Mouse (Mus musculus) right cerebral cortex, postnatal 25 days (tissue): ENCODE measurements around the gene Spint1.
A peak's percentile ranks its signal among the peaks of the same experiment; 100 is the strongest.

Experiments
- DNase-seq: peaks from one replicate; pipeline ENCODE4 v3.0.0; 2022

Spint1 gene

DNA sequence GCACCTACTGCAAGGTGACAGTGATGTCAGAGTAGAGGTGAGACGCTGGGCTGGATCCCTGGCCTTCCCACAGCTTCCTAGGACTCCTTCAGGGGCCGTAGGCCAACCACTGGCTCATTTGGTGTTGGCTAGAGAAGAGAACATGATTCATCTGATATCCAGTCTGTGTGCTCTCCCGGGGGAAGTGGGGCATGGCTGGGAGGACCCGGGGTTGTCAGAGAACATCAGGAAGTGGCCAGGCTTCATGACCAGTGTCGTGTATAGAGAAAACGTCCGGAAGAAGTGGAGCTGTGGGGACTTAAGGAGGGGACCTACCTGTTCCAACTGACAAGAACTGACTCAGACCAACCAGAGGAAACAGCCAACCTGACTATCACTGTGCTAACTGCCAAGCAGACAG lies 8.1 kb downstream of the Spint1 start:
- no peak for DNase-seq

DNA sequence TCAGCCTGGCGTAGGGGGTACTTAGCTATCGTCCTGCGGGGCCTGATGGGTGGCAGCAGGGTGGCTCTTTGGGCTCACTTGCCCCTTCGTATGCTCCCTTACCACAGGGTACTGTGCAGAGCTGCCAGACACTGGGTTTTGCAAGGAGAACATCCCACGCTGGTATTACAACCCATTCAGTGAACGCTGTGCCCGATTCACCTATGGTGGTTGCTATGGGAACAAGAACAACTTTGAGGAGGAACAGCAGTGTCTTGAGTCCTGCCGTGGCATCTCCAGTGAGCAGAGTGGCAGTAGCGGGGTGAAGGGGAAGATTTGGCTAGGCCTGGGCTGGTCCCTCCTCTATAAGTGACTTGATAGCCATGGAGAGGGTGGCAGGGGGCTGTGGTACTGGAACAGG lies 10.7 kb downstream of the Spint1 start:
- no peak for DNase-seq

DNA sequence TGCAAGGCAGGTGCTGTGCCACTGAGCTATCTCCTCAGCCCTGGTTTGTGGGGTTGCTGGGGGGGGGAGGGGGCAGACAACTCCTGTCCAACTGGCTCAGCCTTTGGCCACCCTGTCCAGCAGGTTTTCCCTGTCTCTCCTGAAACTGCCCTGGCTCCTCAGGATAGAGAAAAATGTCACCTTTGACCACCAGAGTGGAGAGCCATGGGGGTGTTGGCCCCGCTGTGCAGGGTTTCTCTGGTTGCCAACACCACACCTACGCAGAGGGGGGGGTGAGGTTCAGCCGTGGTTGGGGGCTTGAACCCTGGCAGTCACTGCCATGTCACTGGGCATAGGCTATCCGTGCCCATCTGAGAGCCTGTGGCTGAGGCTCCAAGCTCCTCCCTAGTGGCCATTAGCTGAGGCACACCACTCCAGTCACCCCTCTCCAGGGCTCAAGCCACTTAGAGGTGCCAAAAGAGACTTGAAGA lies 12.5 kb downstream of the Spint1 start:
- DNase-seq, result no peak

DNA sequence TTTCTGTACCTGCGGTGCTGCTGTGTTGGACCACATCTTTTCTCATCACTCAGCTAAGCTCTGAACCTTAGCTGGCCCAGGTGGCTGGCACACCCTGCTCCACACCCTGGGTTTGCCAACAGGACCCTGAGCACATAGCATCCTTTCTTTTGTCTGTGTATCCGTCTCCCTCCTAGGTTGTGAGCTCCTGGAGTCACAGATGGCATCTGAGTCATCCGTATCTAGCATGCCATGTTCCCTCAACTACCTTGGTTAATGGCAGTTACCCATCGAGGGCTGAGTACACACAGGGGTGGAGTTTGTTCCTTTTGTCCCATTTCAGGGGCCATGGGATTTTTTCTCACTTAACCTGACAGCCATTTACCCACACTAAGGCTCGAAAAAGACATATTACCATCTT lies 13.2 kb downstream of the Spint1 start:
- DNase-seq, result no peak

DNA sequence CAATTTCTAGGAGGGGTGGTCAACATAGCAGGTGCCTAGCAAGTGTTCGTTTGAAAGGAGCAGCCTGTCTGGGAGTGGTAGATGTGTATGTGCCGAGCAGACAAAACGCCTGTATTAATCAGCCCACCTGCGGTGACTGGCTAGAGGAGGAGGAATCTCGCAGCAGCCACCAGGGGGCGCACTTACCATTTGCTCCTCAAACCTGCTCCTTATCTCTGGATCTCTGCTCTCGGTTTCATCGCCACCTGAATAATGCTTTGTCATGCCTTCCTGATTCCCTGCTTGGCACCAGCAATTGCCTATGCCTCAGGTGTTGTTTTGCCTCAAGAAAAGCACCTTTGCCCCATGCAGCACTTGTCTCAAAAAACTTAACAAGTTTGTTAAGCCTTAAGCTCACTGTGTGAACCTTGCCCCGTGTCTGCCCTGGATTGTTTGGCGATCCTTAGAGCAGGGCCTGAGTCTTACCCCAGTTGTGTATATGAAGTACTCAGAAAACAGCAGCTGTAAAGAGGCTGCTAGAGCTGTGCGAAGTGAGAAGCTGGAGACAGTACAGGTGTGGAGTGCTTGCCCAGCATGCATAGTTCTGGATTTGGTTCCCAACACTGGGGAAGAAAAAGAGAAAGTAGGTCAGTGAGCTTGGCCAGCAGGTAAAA lies 13.8 kb downstream of the Spint1 start:
- peak; percentile 59 for DNase-seq

DNA sequence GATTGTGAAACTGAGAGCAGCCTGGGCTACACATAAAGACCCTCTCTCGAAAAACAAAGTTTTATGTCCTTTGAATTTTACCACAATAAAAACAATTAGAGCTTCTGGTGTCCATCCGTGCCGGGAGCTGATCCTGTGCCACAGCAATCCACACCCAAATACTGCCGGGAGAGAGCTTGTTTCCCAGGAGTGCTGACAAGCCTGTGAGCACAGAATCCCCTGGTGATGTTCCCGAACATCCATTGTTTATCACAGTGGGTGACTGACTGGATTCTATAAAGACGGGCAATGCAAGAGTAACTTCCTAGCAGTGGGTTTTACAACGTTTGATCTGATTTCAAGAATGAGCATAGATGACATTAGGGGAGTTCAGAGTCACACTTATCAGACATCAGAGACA lies 17.8 kb downstream of the Spint1 start:
- no peak for DNase-seq

DNA sequence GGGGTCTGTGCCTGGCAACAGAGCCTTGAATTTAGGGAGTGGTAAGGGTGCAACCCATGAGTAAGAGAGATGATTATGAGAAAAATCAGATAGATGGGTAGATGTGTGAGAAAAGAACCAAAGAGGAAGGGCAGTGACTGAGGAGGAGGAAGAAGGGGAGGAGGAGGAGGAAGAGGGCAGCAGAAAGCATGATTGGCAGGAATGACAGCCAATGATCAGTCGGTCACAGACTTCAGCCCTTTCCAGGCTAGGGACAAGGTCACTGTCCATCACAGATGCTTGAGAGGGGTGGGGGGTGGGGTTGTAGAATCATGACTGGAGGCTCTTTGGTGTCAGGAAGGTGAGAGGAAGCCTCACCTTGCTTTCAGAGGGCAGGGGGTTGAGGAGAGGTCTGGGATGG lies 23.4 kb downstream of the Spint1 start:
- no peak for DNase-seq

DNA sequence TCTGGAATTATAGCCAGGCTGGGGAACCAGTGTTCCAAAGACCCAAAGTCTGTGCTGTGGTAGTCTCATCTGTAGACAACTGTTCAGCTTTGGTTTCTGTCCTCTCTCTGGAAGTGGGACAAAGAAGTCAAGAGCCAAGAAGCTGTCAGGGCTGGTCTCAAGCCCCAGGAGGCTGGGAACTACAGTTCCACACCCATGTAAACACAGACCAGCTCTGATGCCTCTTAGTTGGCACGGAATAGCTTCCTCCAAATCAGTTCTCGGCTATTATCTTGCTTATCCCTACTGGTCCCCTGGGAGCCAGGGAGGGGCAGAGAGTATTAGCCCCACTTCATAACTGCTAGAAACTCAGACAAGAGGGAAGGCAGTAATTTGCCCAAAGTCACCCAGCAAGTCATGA lies 24.2 kb downstream of the Spint1 start:
- DNase-seq, result no peak

DNA sequence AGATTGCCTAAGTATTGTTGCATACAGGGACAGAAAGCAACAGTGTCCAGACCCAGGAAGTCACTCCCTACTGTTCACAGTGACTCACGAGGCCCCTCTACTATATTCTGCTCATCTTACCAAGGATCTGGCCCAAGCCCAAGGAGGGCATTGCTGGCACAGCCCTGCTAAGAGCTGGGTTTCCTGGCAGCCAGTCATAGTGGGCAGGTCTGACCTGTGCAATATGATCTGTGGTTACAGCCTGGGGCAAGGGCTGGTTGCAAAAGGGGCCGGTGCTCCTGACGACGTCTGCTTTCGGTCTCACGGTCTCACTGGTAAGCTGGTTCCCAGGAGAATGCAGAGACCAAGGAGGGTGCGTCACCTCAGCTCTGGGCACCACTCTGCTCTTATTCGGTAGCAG lies 25.8 kb downstream of the Spint1 start:
- DNase-seq, result no peak

DNA sequence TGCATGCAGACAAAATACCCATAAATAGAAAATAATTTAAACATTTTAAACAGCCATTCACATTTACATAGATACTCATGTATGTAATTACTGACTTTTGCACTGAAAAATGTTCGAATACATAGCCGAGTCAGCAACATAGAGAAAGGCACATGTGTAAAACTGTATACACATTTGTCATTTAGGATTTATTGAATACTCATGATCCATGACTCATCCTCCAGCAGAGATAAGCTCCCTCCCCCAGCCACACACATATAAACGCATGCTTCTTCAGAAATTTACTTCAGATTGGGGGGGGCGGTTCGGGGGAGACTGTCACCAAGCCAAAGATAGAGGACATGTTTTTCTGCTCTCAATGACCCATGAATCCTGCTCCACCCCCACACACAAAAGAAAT lies 26.7 kb downstream of the Spint1 start:
- DNase-seq, result no peak

DNA sequence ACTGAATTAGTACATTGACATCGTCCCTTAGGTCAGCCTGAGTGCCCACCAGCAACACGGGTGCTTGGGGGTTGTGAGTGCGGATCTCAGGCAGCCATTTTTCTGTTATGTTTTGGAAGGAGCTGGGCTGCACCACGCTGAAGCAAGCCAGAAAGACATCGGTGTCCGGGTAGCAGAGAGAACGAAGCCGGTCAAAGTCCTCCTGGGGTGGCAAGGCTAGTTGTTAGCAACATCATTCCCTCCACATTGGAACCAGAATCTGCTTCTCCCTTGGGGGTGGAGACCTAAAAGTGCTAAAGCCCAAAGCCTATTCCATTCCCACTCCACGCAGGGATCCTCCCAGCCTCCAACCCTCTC lies 33.1 kb downstream of the Spint1 start:
- no peak for DNase-seq

DNA sequence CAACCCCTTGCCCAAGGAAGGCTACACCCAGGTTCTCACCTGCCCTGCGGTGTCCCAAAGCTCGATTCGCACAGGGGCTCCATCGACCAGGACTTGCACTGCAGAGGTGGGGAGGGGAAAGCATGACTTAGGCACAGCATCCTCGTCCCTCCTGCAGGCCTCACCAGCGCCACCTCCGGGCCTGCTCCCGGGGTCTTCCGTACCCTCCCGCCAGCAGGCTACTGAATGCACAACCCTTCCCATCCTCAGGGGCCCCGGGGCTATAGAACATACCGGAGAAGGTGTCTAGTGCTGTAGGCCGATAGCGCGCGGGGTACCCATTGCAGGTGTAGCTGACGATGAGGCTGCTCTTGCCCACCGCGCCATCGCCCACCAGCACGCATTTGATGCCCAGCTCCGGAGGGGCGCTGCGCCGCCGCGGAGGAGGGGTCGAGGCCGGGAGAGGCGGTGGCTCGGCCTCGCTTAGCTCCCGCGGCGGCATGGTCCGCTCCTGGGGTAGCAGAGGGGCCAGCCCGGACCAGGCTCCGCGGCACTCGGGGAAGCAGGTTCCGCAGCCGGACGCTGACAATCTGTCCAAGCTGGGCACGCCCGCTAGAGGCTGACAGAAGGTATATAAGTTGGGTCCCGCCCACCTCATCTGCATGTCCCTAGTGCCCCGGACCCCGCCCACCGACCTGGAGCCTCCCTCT lies 33.6 kb downstream of the Spint1 start, which contains the start of gene Rhov:
Gene Rhov (minus strand): TSS at position 630 of the 689 bp plus-strand sequence.
- peak; percentile 67 for DNase-seq

DNA sequence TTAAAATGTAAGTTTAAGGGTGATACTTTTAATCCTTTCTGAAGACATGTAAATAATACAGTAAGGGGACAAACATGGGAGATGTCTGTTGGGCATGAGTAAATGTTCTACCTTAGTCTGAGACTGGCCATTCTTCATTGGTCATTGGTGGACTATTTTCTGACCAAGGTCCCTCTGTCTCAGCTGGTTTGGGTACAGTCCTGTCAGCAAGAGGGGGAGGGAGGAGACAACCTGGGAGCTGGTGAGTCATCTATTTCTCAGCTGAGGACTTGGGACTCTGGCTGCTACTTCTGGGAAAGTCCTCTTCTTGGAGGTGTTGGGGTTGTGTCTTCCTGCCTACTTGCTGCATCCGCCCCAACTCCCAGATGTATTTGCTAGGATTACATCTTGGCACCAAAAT lies 37.0 kb downstream of the Spint1 start:
- DNase-seq, result no peak

DNA sequence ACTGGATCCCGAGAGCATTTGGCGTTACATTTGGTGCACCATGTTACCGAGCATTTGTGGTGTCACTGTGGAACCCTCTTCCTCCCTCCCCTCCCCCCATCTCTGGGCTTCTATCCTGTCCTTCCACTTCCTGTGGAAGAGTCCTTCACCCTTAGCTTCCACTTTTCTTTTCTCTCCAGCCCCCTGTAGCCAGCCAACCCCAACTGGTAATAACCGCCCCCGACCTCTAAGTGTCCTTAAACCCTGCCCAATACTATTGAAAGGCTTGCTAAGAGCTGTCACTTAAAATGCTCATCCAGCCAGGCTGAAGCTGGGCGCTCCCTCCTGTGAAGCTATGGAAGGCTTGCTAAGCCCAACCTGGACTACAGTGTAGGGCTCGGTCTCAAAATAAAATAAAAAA lies 39.8 kb downstream of the Spint1 start:
- no peak for DNase-seq

DNA sequence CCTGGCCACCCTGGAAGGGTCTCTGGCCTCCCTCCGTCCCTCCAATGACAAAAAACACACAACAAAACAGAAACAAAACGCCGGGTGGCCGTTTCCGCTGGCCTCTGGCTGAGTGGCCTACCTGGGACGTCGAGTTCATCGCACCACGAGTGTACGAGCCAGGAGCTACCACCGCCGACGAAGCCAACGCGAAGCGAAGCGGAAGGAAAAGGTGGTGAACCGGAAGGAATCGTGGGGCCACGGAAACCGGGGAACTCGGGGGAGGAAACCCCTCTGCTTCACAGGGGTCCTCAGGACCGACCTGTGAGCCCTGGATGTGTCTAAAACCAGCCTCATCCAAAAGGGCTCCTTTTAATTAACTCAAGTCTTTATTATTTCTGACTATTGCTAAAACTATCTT lies 40.6 kb downstream of the Spint1 start:
- DNase-seq, result no peak

DNA sequence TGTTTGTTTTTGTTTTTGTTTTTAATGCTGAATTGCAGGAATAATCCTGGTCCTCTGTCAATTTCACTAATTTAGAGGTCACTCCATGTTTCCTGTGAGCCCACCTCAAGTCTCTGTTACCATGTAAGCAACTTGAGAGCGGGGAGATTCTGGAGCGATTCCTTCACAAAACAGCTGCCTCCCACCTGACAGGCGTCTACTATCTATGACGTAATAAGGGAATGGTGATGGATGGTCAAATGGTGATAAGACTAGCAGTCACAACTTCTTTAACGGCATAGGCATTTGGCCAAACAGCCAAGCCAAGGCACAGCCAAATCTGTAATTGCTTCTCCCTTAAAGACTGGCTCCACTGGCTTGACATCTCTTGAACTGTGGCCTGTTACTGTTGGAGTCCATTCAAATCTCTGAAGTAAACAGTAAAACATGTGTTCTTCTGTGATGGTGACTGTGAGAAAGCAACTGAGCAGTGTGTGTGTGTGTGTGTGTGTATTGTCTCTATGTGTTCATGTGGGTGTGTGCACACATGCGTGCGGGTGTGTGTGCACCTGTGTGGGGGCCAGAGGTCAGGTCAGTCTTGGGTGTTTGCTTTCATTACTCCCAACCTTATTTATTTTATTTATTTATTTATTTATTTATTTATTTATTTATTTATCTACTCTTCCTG lies 44.9 kb downstream of the Spint1 start:
- DNase-seq, result no peak

DNA sequence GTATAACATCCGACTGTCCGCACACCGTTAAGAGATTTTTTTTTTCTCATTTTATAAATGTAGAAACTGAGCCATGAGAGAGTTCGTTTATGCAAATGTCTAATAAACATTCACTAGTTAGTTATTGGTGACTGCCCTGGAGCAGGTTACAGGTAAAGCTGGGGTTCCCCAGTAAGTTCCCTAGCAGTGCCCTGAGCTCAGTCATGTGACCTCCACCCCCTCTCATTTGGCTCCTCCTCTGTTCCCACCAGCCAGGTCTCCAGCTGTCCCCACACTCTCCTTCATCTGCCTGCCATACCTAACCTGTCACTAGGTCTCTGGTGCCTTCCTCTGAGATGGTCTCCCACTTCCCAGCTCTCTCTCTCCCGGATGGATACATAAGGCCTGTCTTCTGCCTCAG lies 50.2 kb downstream of the Spint1 start:
- no peak for DNase-seq

DNA sequence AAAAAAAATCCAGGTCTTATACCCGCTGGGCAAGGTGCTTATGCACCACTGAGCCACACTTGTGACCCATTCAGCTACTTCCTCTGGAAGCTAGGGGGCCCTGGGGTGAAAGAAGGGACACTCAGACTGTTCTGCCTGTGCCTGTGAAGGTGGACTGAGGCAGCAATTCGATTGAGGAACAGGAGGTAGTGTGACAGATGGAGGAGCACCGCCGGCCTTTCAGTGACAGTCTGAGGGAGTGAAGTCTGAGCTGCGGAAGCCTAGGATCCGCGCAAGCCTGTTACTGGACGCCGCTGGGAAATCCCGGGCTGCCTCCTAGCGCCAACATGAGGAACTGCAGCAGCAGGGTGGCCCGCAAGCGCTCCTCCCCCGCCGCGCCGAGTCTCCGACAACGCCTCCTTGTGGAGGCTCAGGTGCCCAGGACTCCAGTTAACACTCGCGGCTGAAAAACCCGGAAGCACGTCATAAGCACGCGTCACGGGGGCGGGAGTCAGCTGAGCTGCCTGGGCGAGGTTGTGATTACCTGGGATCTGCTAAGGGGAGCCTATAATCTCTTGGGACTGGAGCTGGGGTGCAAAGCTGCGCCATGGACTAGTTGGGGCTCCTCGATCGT lies 51.2 kb downstream of the Spint1 start, which contains the start of gene Vps18:
Gene Vps18 (plus strand): TSS at position 471 of the 613 bp plus-strand sequence.
- DNase-seq, result peak; percentile 99

DNA sequence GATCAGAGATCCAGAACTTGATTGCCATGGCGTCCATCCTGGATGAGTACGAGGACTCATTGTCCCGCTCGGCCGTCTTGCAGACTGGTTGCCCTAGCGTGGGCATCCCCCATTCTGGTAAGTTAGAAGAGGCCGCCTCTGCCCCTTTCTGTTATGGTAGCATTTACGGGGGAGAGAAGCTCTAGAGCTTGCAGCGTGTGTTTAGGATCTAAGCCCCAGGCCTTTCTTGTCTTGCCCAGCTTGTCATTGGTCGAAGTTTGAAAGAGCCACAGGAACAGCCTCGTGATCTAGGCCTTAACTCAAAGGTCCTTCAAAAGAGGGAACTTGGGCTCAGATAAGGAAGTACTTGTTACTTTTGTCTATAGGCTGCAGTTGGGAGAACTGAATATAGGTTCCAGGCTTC lies 51.9 kb downstream of the Spint1 start:
- peak; percentile 24 for DNase-seq

DNA sequence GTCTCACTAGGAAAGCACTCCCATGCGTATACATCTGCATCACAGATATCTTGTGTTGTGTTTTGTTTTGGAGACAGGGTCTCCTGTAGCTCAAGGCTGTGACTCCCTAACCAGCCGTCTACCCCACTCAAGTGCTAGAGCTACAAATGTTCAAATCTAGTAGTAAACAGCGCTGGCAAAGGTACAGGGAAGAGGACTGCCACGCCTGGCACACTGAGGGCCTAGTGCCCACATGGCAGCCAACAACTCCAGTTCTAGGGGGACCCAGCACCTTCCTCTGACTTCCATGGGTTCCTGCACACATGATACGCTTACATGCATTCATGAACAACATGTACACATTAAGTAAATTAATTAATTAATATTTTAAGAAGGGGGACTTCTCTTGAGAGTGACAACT lies 55.1 kb downstream of the Spint1 start:
- no peak for DNase-seq

DNA sequence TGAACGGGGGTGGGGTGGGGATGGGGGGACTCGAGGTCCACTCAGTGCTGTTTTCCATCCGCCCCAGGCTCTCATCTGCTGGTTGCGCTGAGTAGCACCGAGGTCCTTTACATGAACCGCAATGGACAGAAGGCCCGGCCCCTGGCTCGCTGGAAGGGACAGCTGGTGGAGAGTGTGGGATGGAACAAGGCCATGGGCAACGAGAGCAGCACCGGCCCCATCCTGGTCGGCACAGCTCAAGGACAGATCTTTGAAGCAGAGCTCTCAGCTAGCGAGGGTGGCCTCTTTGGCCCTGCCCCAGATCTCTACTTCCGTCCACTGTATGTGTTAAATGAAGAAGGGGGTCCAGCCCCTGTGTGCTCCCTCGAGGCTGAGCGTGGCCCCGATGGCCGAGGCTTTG lies 55.7 kb downstream of the Spint1 start:
- no peak for DNase-seq

DNA sequence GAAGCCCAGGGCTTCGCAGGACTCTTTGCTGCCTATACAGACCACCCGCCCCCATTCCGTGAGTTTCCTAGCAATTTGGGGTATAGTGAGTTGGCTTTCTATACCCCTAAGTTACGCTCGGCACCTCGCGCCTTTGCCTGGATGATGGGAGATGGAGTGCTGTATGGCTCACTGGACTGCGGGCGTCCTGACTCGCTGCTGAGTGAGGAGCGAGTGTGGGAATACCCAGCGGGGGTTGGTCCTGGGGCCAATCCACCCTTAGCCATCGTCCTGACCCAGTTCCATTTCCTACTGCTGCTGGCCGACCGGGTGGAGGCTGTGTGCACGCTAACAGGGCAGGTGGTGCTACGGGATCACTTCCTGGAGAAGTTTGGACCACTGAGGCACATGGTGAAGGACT lies 56.1 kb downstream of the Spint1 start:
- DNase-seq, result no peak

DNA sequence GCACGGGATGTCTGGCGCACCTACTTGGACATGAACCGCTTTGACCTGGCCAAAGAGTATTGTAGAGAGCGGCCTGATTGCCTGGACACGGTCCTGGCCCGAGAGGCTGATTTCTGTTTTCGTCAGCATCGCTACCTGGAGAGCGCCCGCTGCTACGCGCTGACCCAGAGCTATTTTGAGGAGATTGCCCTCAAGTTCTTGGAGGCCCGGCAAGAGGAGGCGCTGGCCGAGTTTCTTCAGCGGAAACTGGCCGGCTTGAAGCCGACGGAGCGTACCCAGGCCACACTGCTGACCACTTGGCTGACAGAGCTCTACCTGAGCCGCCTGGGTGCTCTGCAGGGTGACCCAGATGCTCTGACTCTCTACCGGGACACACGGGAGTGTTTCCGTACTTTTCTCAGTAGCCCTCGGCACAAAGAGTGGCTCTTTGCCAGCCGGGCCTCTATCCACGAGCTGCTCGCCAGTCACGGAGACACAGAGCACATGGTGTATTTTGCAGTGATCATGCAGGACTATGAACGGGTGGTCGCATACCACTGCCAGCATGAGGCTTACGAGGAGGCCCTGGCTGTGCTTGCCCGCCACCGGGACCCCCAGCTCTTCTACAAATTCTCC lies 56.7 kb downstream of the Spint1 start:
- DNase-seq, result no peak
